Mouse (Mus musculus): ENCODE measurements at regions not wholly inside any gene's neighbourhood (a gene's known extent, or its start where the extent isn't known, plus 50 kb on each side); places are given as distances from the start of the nearest gene placed in this dataset.

GRCm38 (mm10) chr11:20967321-20967984, 123.6 kb upstream of the Peli1 start:
- no peak for TF ChIP-seq CTCF (IDR thresholded peaks at IDR 0.05; ENCODE audit: borderline replicate concordance, insufficient read depth, low read length)
- no peak for TF ChIP-seq POLR2A (IDR thresholded peaks at IDR 0.05; ENCODE audit: low read depth, low read length)
- Histone ChIP-seq H3K4me3 (ENCODE audit: insufficient read depth, low read length) (no peak overlapping the region), H3K4me1 (ENCODE audit: control insufficient read depth, insufficient read depth, low read length) (peaks cover 3% of the 10 kb centered on the region; the same call in 1 of the 2 replicates), H3K27ac (ENCODE audit: insufficient read depth, low read length) (no peak overlapping the region)

- Histone ChIP-seq H3K4me3 (ENCODE audit: insufficient read depth, low read length) (no peak overlapping the region), H3K4me1 (ENCODE audit: control insufficient read depth, insufficient read depth, low read length) (peaks cover 3% of the 10 kb centered on the region; the same call in 1 of the 2 replicates), H3K27ac (ENCODE audit: insufficient read depth, low read length) (no peak overlapping the region)
- TF ChIP-seq POLR2A (IDR thresholded peaks at IDR 0.05; ENCODE audit: low read depth, low read length): no peak
- no peak for TF ChIP-seq CTCF (IDR thresholded peaks at IDR 0.05; ENCODE audit: borderline replicate concordance, insufficient read depth, low read length)
Observed at GRCm38 (mm10) chr11:20968341-20968740, 122.8 kb upstream of the Peli1 start.

GRCm38 (mm10) chr11:20973141-20973540, 118.0 kb upstream of the Peli1 start:
- no peaks in the 10 kb centered on the region for H3K4me1 ChIP-seq (ENCODE audit: control insufficient read depth, insufficient read depth, low read length)
- no peak overlapping the region for H3K27ac ChIP-seq (ENCODE audit: insufficient read depth, low read length)
- no peak overlapping the region for H3K4me3 ChIP-seq (ENCODE audit: insufficient read depth, low read length)
- no peak for TF ChIP-seq CTCF (IDR thresholded peaks at IDR 0.05; ENCODE audit: borderline replicate concordance, insufficient read depth, low read length)
- TF ChIP-seq POLR2A (IDR thresholded peaks at IDR 0.05; ENCODE audit: low read depth, low read length): no peak

GRCm38 (mm10) chr11:20981588-20981987, 109.5 kb upstream of the Peli1 start:
- H3K4me1 ChIP-seq (ENCODE audit: control insufficient read depth, insufficient read depth, low read length): no peaks in the 10 kb centered on the region
- no peak for TF ChIP-seq POLR2A (IDR thresholded peaks at IDR 0.05; ENCODE audit: low read depth, low read length)
- no peak for TF ChIP-seq CTCF (IDR thresholded peaks at IDR 0.05; ENCODE audit: borderline replicate concordance, insufficient read depth, low read length)
- no peak overlapping the region for H3K4me3 ChIP-seq (ENCODE audit: insufficient read depth, low read length)
- no peak overlapping the region for H3K27ac ChIP-seq (ENCODE audit: insufficient read depth, low read length)

GRCm38 (mm10) chr11:20982010-20982409, 109.1 kb upstream of the Peli1 start:
- no peaks in the 10 kb centered on the region for H3K4me1 ChIP-seq (ENCODE audit: control insufficient read depth, insufficient read depth, low read length)
- H3K27ac ChIP-seq (ENCODE audit: insufficient read depth, low read length): no peak overlapping the region
- TF ChIP-seq CTCF (IDR thresholded peaks at IDR 0.05; ENCODE audit: borderline replicate concordance, insufficient read depth, low read length): no peak
- no peak for TF ChIP-seq POLR2A (IDR thresholded peaks at IDR 0.05; ENCODE audit: low read depth, low read length)
- no peak overlapping the region for H3K4me3 ChIP-seq (ENCODE audit: insufficient read depth, low read length)

GRCm38 (mm10) chr11:20982500-20982899, 108.6 kb upstream of the Peli1 start:
- H3K4me1 ChIP-seq (ENCODE audit: control insufficient read depth, insufficient read depth, low read length): no peaks in the 10 kb centered on the region
- no peak for TF ChIP-seq POLR2A (IDR thresholded peaks at IDR 0.05; ENCODE audit: low read depth, low read length)
- no peak for TF ChIP-seq CTCF (IDR thresholded peaks at IDR 0.05; ENCODE audit: borderline replicate concordance, insufficient read depth, low read length)
- no peak overlapping the region for H3K27ac ChIP-seq (ENCODE audit: insufficient read depth, low read length)
- H3K4me3 ChIP-seq (ENCODE audit: insufficient read depth, low read length): no peak overlapping the region

- H3K4me3 ChIP-seq (ENCODE audit: insufficient read depth, low read length): no peak overlapping the region
- H3K27ac ChIP-seq (ENCODE audit: insufficient read depth, low read length): no peak overlapping the region
- TF ChIP-seq POLR2A (IDR thresholded peaks at IDR 0.05; ENCODE audit: low read depth, low read length) (no peak), CTCF (IDR thresholded peaks at IDR 0.05; ENCODE audit: borderline replicate concordance, insufficient read depth, low read length) (no peak)
- H3K4me1 ChIP-seq (ENCODE audit: control insufficient read depth, insufficient read depth, low read length): no peaks in the 10 kb centered on the region
Observed at GRCm38 (mm10) chr11:20985069-20985759, 105.9 kb upstream of the Peli1 start.

- Histone ChIP-seq H3K4me3 (ENCODE audit: insufficient read depth, low read length) (no peak overlapping the region), H3K27ac (ENCODE audit: insufficient read depth, low read length) (no peak overlapping the region), H3K4me1 (ENCODE audit: control insufficient read depth, insufficient read depth, low read length) (no peaks in the 10 kb centered on the region)
- TF ChIP-seq CTCF (IDR thresholded peaks at IDR 0.05; ENCODE audit: borderline replicate concordance, insufficient read depth, low read length) (no peak), POLR2A (IDR thresholded peaks at IDR 0.05; ENCODE audit: low read depth, low read length) (no peak)
Observed at GRCm38 (mm10) chr11:20985771-20986170, 105.3 kb upstream of the Peli1 start.

- no peak overlapping the region for H3K27ac ChIP-seq (ENCODE audit: insufficient read depth, low read length)
- H3K4me3 ChIP-seq (ENCODE audit: insufficient read depth, low read length): no peak overlapping the region
- TF ChIP-seq CTCF (IDR thresholded peaks at IDR 0.05; ENCODE audit: borderline replicate concordance, insufficient read depth, low read length) (no peak), POLR2A (IDR thresholded peaks at IDR 0.05; ENCODE audit: low read depth, low read length) (no peak)
- H3K4me1 ChIP-seq (ENCODE audit: control insufficient read depth, insufficient read depth, low read length): no peaks in the 10 kb centered on the region
Observed at GRCm38 (mm10) chr11:20987171-20987815, 103.8 kb upstream of the Peli1 start.

- Histone ChIP-seq H3K27ac (ENCODE audit: insufficient read depth, low read length) (no peak overlapping the region), H3K4me3 (ENCODE audit: insufficient read depth, low read length) (no peak overlapping the region), H3K4me1 (ENCODE audit: control insufficient read depth, insufficient read depth, low read length) (no peaks in the 10 kb centered on the region)
- TF ChIP-seq CTCF (IDR thresholded peaks at IDR 0.05; ENCODE audit: borderline replicate concordance, insufficient read depth, low read length): no peak
- TF ChIP-seq POLR2A (IDR thresholded peaks at IDR 0.05; ENCODE audit: low read depth, low read length): no peak
Observed at GRCm38 (mm10) chr11:20987841-20988251, 103.2 kb upstream of the Peli1 start.
